Mouse (Mus musculus) E14TG2a.4 (cell line): ENCODE measurements around the gene Dhx37.
A peak's percentile ranks its signal among the peaks of the same experiment; 100 is the strongest.
"Not testable (repeated sequence)": the region's sequence is repeated elsewhere in the genome, so short reads cannot be mapped to it uniquely, and the experiment has no call there.

Source experiments
- H3K27me3 ChIP-seq: 2 replicates; pipeline ENCODE4 v1.6.1; 2014; ENCODE audit warnings: low read length, control low read depth; ENCODE audit not compliant: insufficient read depth
- H3K36me3 ChIP-seq: 2 replicates; pipeline ENCODE4 v1.6.1; 2014; ENCODE audit warnings: low read length, control low read depth; ENCODE audit not compliant: insufficient read depth
- H3K4me1 ChIP-seq: replicated peaks from 2 replicates; pipeline ENCODE4 v1.6.1; 2014; ENCODE audit warnings: low read depth, low read length, control low read depth
- H3K4me3 ChIP-seq: replicated peaks from 2 replicates; pipeline ENCODE4 v1.5.1; 2014; ENCODE audit warnings: mild to moderate bottlenecking, low read length
- H3K9me3 ChIP-seq: 2 replicates; pipeline ENCODE4 v1.6.1; 2014; ENCODE audit warnings: low read length, control low read depth
- CTCF ChIP-seq: conservative IDR thresholded peaks from 2 replicates; pipeline ENCODE4 v1.5.1; 2014; ENCODE audit warnings: low read length
- NANOG ChIP-seq: IDR thresholded peaks from 2 replicates; pipeline ENCODE4 v1.6.1; 2014; ENCODE audit warnings: borderline replicate concordance, low read length, mixed read lengths
- POU5F1 ChIP-seq: IDR thresholded peaks from 2 replicates; pipeline ENCODE4 v1.6.1; 2014; ENCODE audit warnings: low read length, borderline replicate concordance

Gene Dhx37

GRCm38 (mm10) chr5:125444554-125444953 is 10.6 kb upstream of the Dhx37 start:
- H3K4me1 ChIP-seq, result peaks cover 75% of the 10 kb centered on the region
- no peaks in the 10 kb centered on the region for H3K27me3 ChIP-seq
- no peaks in the 10 kb centered on the region for H3K9me3 ChIP-seq
- H3K36me3 ChIP-seq, result peaks cover 34% of the 10 kb centered on the region
- H3K4me3 ChIP-seq, result no peak overlapping the region
- TF ChIP-seq CTCF (no peak), NANOG (no peak), POU5F1 (no peak)

- H3K4me3 ChIP-seq, result 0 out of 2 replicates have a peak overlapping the region, but pooled peaks have one; percentile 40
- peaks cover 28% of the 10 kb centered on the region for H3K36me3 ChIP-seq
- no peaks in the 10 kb centered on the region for H3K27me3 ChIP-seq
- TF ChIP-seq NANOG (no peak), POU5F1 (no peak), CTCF (no peak)
- no peaks in the 10 kb centered on the region for H3K9me3 ChIP-seq
- peaks cover 69% of the 10 kb centered on the region for H3K4me1 ChIP-seq
Measured at GRCm38 (mm10) chr5:125443915-125444314, 10.0 kb upstream of the Dhx37 start.

DNA sequence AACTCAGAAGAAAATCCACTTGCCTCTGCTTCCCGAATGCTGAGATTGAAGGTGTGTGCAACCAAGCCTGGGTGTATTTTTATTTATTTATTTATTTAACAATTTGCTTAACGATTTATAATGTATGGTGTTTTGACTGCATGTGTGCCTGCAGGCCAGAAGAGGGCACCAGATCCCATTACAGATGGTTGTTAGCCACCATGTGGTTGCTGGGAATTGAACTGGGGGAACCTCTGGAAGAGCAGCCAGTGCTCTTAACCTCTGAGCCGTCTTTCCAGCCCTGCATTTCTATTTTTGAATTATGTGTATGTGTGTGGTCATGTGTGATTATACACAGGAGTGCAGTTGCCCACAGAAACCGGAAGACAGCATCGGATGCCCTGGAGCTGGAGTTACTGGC is 9.4 kb upstream of the Dhx37 start:
- TF ChIP-seq NANOG (no peak), POU5F1 (no peak), CTCF (peak; percentile 62)
- peak overlapping the region; percentile 95 for H3K4me3 ChIP-seq
- peaks cover 63% of the 10 kb centered on the region for H3K4me1 ChIP-seq
- H3K36me3 ChIP-seq, result peaks cover 24% of the 10 kb centered on the region
- no peaks in the 10 kb centered on the region for H3K9me3 ChIP-seq
- no peaks in the 10 kb centered on the region for H3K27me3 ChIP-seq

DNA sequence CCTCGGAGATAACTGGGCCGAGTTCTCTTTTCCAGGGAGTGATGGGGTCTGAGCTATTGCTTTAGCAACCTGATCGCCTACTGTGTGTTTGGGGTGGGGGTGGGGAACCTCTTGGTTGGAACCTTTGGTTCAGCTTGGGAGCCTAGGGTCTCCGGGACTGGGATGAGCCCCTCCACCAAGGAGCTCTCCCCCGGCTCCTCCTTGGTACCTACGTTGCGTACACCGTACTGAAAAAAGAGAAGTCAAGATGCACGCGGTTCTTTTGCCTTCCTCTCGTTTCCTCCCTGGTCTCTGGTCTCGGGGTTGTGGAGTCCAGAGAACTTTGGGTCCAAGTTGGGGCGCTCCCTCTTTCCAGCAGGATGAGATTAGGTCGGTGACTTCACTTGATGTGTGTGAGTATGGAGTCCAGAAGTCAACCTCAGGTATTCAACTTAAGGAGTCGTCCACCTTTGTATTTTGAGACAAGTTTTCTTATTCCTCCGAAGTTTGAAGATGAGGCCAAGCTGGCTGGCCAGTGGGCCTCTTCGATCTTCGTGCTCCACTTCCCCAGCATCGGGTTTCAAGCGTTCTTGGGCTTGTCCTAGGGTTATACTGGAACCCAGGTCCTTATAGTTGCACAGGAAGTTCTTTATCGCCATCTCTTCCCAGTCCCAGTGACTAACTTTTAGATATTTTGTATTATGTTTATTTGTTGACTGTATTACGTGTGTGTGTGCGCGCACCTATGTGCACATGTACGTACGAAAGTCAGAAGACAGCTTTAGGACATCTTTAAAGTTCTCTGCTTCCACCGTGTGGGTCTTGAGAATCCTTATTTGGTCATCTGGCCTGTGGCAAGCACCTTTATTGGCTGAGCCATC is 8.4 kb upstream of the Dhx37 start:
- Histone ChIP-seq H3K36me3 (peaks cover 24% of the 10 kb centered on the region), H3K27me3 (no peaks in the 10 kb centered on the region), H3K9me3 (no peaks in the 10 kb centered on the region), H3K4me1 (peaks cover 55% of the 10 kb centered on the region), H3K4me3 (peak overlapping the region; percentile 95)
- TF ChIP-seq POU5F1 (no peak), NANOG (no peak), CTCF (no peak)

DNA sequence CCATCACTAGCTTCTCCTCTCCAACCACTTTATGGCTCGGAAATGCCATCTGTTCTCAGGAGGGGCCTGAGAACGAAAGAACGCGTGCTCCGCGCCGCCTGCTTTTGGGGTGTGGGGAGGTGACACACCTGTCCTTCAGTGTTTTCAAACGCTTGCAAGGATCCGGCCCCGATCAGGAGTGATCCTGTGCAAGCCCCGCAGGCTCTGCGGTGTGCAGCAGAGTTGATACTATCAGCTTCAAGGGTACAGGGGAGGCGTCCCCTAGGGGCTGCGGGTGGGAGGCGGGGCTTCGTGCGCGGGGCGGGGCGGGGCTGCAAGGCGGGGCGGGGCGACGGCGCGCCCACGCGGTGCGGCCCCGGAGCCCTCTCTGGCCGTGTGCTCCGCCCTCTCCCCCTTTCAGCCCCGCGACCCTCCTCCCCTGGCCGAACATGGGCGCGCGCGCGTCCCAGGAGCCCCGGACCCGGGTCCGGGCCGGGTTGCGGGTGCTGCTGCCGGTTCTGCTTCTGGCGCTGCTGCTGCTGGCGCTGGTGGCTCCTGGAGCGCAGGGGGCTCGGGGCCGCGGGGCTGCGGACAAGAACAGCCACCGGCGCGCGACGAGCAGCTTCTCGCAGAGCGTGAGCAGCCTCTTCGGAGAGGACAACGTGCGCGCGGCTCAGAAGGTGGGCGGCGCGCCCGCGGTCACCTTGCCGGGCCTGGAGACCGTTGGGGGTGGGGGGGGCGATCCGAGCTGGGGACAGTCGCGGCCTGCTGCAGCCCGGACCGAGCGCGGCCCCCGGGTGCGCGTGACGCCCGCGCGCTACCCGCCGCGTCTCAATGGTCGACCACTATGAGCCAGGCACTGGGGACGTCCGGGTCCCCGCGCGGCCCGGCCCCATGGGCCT is 7.6 kb upstream of the Dhx37 start, which contains the start of gene Bri3bp:
Gene Bri3bp (plus strand): TSS at position 335 of the 881 bp plus-strand sequence.
- Histone ChIP-seq H3K4me1 (peaks cover 52% of the 10 kb centered on the region), H3K36me3 (peaks cover 21% of the 10 kb centered on the region), H3K27me3 (no peaks in the 10 kb centered on the region), H3K9me3 (no peaks in the 10 kb centered on the region), H3K4me3 (peak within 1 kb of the TSS; percentile 95)
- TF ChIP-seq NANOG (no peak), POU5F1 (no peak), CTCF (no peak)

GRCm38 (mm10) chr5:125440583-125441233 is 6.8 kb upstream of the Dhx37 start:
- peak overlapping the region; percentile 95 for H3K4me3 ChIP-seq
- TF ChIP-seq CTCF (no peak), NANOG (no peak)
- peaks cover 14% of the 10 kb centered on the region for H3K36me3 ChIP-seq
- no peaks in the 10 kb centered on the region for H3K9me3 ChIP-seq
- no peaks in the 10 kb centered on the region for H3K27me3 ChIP-seq
- peaks cover 46% of the 10 kb centered on the region for H3K4me1 ChIP-seq

- TF ChIP-seq CTCF, result peak; percentile 35
- Histone ChIP-seq H3K4me1 (peaks cover 45% of the 10 kb centered on the region), H3K4me3 (peak overlapping the region; percentile 98), H3K36me3 (peaks cover 31% of the 10 kb centered on the region)
- H3K27me3 ChIP-seq, H3K9me3 ChIP-seq: not testable (repeated sequence)
Measured at GRCm38 (mm10) chr5:125434347-125434746, 426 bp upstream of the Dhx37 start.

- H3K36me3 ChIP-seq, result peaks cover 52% of the 10 kb centered on the region
Measured at GRCm38 (mm10) chr5:125432324-125432723, 1.6 kb downstream of the Dhx37 start.

More at GRCm38 (mm10) chr5:125432324-125432723, 1.6 kb downstream of the Dhx37 start:
- peaks cover 64% of the 10 kb centered on the region for H3K4me1 ChIP-seq
- not testable (repeated sequence) for H3K27me3 ChIP-seq, H3K9me3 ChIP-seq
- H3K4me3 ChIP-seq, result peak overlapping the region; percentile 98; the same call in 1 of the 2 replicates
